Mouse (Mus musculus): ENCODE results near the gene Slc7a7.

The Slc7a7 gene

GRCm38 (mm10) chr14:54328548-54328947, 89.0 kb downstream of the Slc7a7 start:
- no peak for DNase-seq (ENCODE audit: low spot score in 2 of 2)

GRCm38 (mm10) chr14:54324486-54324885, 93.1 kb downstream of the Slc7a7 start:
- no peak for DNase-seq (ENCODE audit: low spot score in 2 of 2)

- no peak for DNase-seq (ENCODE audit: low spot score in 2 of 2)
Observed at GRCm38 (mm10) chr14:54321556-54322376, 95.8 kb downstream of the Slc7a7 start.
